Mouse (Mus musculus): Measurements from ENCODE around the gene Tgfb1.
"Not testable (repeated sequence)": the region's sequence is repeated elsewhere in the genome, so short reads cannot be mapped to it uniquely, and the experiment has no call there.

The Tgfb1 gene

GRCm38 (mm10) chr7:25705801-25706251, 19.0 kb downstream of the Tgfb1 start:
- no peak for DNase-seq (ENCODE audit: low spot score in 2 of 2)

- no peak for DNase-seq (ENCODE audit: low spot score in 2 of 2)
Observed at GRCm38 (mm10) chr7:25706578-25707170, 19.9 kb downstream of the Tgfb1 start.

GRCm38 (mm10) chr7:25707581-25708292, 20.9 kb downstream of the Tgfb1 start:
- DNase-seq (ENCODE audit: low spot score in 2 of 2) = no peak

GRCm38 (mm10) chr7:25709961-25710360, 23.2 kb downstream of the Tgfb1 start:
- no peak for DNase-seq (ENCODE audit: low spot score in 2 of 2)

GRCm38 (mm10) chr7:25710519-25711130, 23.8 kb downstream of the Tgfb1 start:
- DNase-seq (ENCODE audit: low spot score in 2 of 2) = no peak

GRCm38 (mm10) chr7:25711165-25711564, 24.4 kb downstream of the Tgfb1 start:
- no peak for DNase-seq (ENCODE audit: low spot score in 2 of 2)

- DNase-seq (ENCODE audit: low spot score in 2 of 2) = no peak
Observed at GRCm38 (mm10) chr7:25711731-25712197, 25.0 kb downstream of the Tgfb1 start.

- no peak for DNase-seq (ENCODE audit: low spot score in 2 of 2)
Observed at GRCm38 (mm10) chr7:25712801-25713200, 26.0 kb downstream of the Tgfb1 start.

- no peak for DNase-seq (ENCODE audit: low spot score in 2 of 2)
Observed at GRCm38 (mm10) chr7:25714581-25714980, 27.8 kb downstream of the Tgfb1 start.

GRCm38 (mm10) chr7:25715731-25716271, 29.0 kb downstream of the Tgfb1 start:
- no peak for DNase-seq (ENCODE audit: low spot score in 2 of 2)

- no peak for DNase-seq (ENCODE audit: low spot score in 2 of 2)
Observed at GRCm38 (mm10) chr7:25717478-25717877, 30.7 kb downstream of the Tgfb1 start.

- DNase-seq (ENCODE audit: low spot score in 2 of 2) = peak; percentile 88 to 91
Observed at GRCm38 (mm10) chr7:25718788-25719417, 32.1 kb downstream of the Tgfb1 start, which contains the start of gene Ccdc97. TSS of gene Ccdc97 (minus strand) at chr7:25719088.

- peak; percentile 80 to 83 for DNase-seq (ENCODE audit: low spot score in 2 of 2)
Observed at GRCm38 (mm10) chr7:25719761-25720610, 33.2 kb downstream of the Tgfb1 start.

GRCm38 (mm10) chr7:25720760-25721159, 34.0 kb downstream of the Tgfb1 start:
- no peak for DNase-seq (ENCODE audit: low spot score in 2 of 2)

- DNase-seq (ENCODE audit: low spot score in 2 of 2) = not testable (repeated sequence)
Observed at GRCm38 (mm10) chr7:25721776-25722175, 35.0 kb downstream of the Tgfb1 start.

GRCm38 (mm10) chr7:25725886-25726285, 39.1 kb downstream of the Tgfb1 start:
- DNase-seq (ENCODE audit: low spot score in 2 of 2) = no peak

GRCm38 (mm10) chr7:25727800-25728199, 41.0 kb downstream of the Tgfb1 start:
- DNase-seq (ENCODE audit: low spot score in 2 of 2) = no peak

GRCm38 (mm10) chr7:25729396-25729795, 42.6 kb downstream of the Tgfb1 start:
- no peak for DNase-seq (ENCODE audit: low spot score in 2 of 2)

GRCm38 (mm10) chr7:25729862-25730261, 43.1 kb downstream of the Tgfb1 start:
- DNase-seq (ENCODE audit: low spot score in 2 of 2) = no peak

GRCm38 (mm10) chr7:25731294-25732055, 44.7 kb downstream of the Tgfb1 start:
- no peak for DNase-seq (ENCODE audit: low spot score in 2 of 2)

Measured in spleen, postnatal 10 days (tissue).